Mouse (Mus musculus) myocyte (in vitro differentiated cells): ENCODE results near the gene Tbc1d30. TPM values are rescaled to one million over a fixed set of nuclear protein-coding genes. Genes with fewer than 3 reads are reported as not detected.

Experiments used
- H3K27me3 ChIP-seq: one replicate; pipeline ENCODE4 v1.6.1; 2011; ENCODE audit not compliant: control insufficient read depth, insufficient read depth, insufficient read length
- H3K36me3 ChIP-seq: one replicate; pipeline ENCODE4 v1.6.1; 2011; ENCODE audit not compliant: control insufficient read depth, insufficient read depth
- H3K4me2 ChIP-seq: one replicate; pipeline ENCODE4 v1.6.1; 2011; ENCODE audit warnings: low read depth, control low read depth
- H3K4me3 ChIP-seq: one replicate; pipeline ENCODE4 v1.5.1; 2011; ENCODE audit warnings: mild to moderate bottlenecking, control low read depth, moderate library complexity
- H3K79me2 ChIP-seq: one replicate; pipeline ENCODE4 v1.6.1; 2011; ENCODE audit not compliant: control insufficient read depth, insufficient read depth
- H3ac ChIP-seq: one replicate; pipeline ENCODE4 v1.6.1; 2011; ENCODE audit not compliant: control insufficient read depth, insufficient read length
- CEBPB ChIP-seq: IDR thresholded peaks from 2 replicates; pipeline ENCODE4 v1.6.1; 2011; ENCODE audit warnings: mild to moderate bottlenecking, moderate library complexity; ENCODE audit not compliant: poor library complexity, insufficient read depth, severe bottlenecking
- E2F4 ChIP-seq: IDR thresholded peaks from one replicate; pipeline ENCODE4 v1.6.1; 2011; ENCODE audit warnings: mild to moderate bottlenecking, control low read depth, moderate library complexity; ENCODE audit not compliant: insufficient read depth
- MAX ChIP-seq: IDR thresholded peaks from one replicate; pipeline ENCODE4 v1.6.1; 2011; ENCODE audit warnings: low read depth, mild to moderate bottlenecking, control low read depth
- MYOD1 ChIP-seq, 3 experiments: IDR thresholded peaks; one replicate each; pipeline ENCODE4 v1.6.1; 2011; ENCODE audit warnings: control low read depth in 2 of 3, low read depth in 2 of 3, mild to moderate bottlenecking in 2 of 3, moderate library complexity in 1 of 3; ENCODE audit not compliant: insufficient read length in 2 of 3, control insufficient read depth in 1 of 3
- MYOG ChIP-seq, 3 experiments: IDR thresholded peaks; one replicate each; pipeline ENCODE4 v1.6.1; 2011; ENCODE audit warnings: control low read depth in 2 of 3, low read depth in 2 of 3, mild to moderate bottlenecking in 2 of 3; ENCODE audit not compliant: insufficient read length in 2 of 3, control insufficient read depth in 1 of 3, insufficient read depth in 1 of 3
- POLR2A ChIP-seq: IDR thresholded peaks from one replicate; pipeline ENCODE4 v1.6.1; 2011; ENCODE audit warnings: low read depth, mild to moderate bottlenecking, control low read depth, moderate library complexity; ENCODE audit not compliant: insufficient read length
- POLR2AphosphoS2 ChIP-seq: IDR thresholded peaks from one replicate; pipeline ENCODE4 v1.6.1; 2011; ENCODE audit warnings: low read depth, control low read depth; ENCODE audit not compliant: insufficient read length
- REST ChIP-seq: IDR thresholded peaks from one replicate; pipeline ENCODE4 v1.6.1; 2011; ENCODE audit warnings: mild to moderate bottlenecking, control low read depth, moderate library complexity; ENCODE audit not compliant: insufficient read depth, insufficient read length
- SRF ChIP-seq: IDR thresholded peaks from one replicate; pipeline ENCODE4 v1.6.1; 2011; ENCODE audit warnings: low read depth; ENCODE audit not compliant: control insufficient read depth, insufficient read length
- TCF12 ChIP-seq: IDR thresholded peaks from one replicate; pipeline ENCODE4 v1.6.1; 2011; ENCODE audit warnings: mild to moderate bottlenecking, control low read depth; ENCODE audit not compliant: poor library complexity, insufficient read depth, severe bottlenecking
- TCF3 ChIP-seq: IDR thresholded peaks from one replicate; pipeline ENCODE4 v1.6.1; 2011; ENCODE audit warnings: low read depth, control low read depth; ENCODE audit not compliant: insufficient read length
- USF1 ChIP-seq: IDR thresholded peaks from one replicate; pipeline ENCODE4 v1.6.1; 2011; ENCODE audit warnings: low read depth, mild to moderate bottlenecking, control low read depth, moderate library complexity
- polyA plus RNA-seq: library from polyadenylated mRNA; unstranded; fragments of >200 nt; fragmentation: generic; extraction: Trizol; gene quantifications from one replicate; pipeline ENCODE4 v1.2.1, GENCODE M21; 2012; ENCODE audit warnings: missing spikeins

The Tbc1d30 gene
- polyA plus RNA-seq, 1 experiment = not detected

DNA sequence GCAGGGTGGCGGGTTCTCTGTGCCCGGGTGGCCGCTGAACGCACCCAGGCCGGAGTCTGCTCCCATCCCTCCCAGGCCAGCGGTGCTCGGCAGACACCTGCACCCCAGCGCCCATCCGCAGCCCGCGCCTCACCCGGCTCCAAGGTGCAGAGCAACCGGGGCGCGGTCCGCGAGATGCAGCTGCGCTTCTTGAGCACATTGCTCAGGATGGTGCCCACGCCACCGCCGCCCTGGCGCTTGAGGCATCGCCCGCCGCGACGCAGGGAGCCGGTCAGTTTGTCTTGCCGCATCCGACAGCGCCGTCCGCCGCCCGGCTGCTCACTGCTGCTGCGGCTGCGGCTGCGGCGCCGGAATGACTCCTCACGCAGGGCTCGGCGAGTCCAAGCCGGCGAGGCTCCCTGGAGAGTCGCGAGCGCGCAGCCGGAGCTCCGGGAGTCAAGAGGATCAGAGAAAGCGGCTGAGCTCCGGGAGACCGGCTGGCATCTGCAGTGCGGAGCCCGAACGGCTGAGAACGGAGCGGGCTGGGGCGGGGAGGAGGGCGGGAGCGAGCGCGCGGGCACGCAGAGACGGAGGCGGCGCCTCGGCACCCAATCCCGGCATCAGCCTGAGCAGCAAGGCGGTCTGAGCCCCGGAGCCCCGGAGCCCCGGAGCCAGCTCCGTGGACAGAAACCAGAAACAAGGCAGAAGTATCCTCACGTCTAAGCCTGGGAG is 40.4 kb downstream of the Tbc1d30 start:
- Histone ChIP-seq H3K36me3 (no peaks in the 10 kb centered on the region), H3K27me3 (peaks cover 20% of the 10 kb centered on the region), H3K4me2 (no peak overlapping the region), H3K4me3 (no peak overlapping the region), H3K79me2 (no peaks in the 10 kb centered on the region), H3ac (no peak overlapping the region)
- TF ChIP-seq MYOG (IDR thresholded peaks at IDR 0.05; ENCODE audit: control insufficient read depth in 1 of 3, insufficient read depth in 1 of 3, insufficient read length in 2 of 3, low read depth in 2 of 3) (peak in 1 of 3 experiments; percentile 1), SRF (no peak), TCF12 (no peak), TCF3 (no peak)

DNA sequence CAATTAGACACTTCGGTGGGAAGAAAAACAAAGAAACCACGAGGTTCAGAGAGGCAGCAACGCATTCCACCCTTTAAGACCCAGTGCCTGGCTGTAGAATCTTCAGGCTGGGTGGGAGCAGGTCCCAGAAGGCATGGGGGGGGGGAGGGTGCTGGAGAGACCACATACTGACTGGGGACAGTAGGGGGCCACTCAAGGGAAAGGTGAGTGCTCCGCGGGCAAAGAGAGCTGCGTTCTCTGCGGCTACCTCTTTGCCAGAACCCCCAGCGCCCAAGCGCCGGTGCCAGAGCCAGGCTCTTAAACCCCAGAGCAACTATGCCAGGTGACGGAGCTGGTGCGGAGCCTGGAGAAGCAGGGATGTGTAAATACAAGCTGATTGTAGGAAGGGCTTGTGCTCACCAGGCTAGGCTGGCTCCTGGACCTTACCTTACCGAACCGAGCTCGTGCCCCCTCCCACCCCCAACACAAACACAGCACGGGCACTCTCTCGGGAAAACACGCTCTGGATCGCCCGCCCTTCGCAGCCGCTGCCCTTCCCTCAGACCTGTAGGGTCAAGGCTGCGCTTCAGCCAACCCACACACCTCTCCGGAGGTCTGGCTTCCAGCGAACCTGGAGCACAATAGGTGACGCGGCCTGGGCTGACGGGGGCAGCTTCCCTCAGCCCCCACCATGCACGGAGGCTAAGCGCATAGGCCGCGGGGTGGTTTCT is 41.1 kb downstream of the Tbc1d30 start:
- Histone ChIP-seq H3K79me2 (no peaks in the 10 kb centered on the region), H3K4me3 (no peak overlapping the region), H3K36me3 (no peaks in the 10 kb centered on the region), H3K4me2 (peak overlapping the region; percentile 6), H3ac (no peak overlapping the region), H3K27me3 (peaks cover 20% of the 10 kb centered on the region)
- TF ChIP-seq TCF3 = no peak
- TF ChIP-seq POLR2AphosphoS2 = no peak
- TF ChIP-seq USF1 = no peak
- no peak for TF ChIP-seq E2F4
- no peak for TF ChIP-seq CEBPB
- TF ChIP-seq POLR2A = no peak
- TF ChIP-seq REST = no peak
- TF ChIP-seq TCF12 = no peak
- no peak for TF ChIP-seq MYOD1 (IDR thresholded peaks at IDR 0.05; ENCODE audit: control insufficient read depth in 1 of 3, insufficient read length in 2 of 3, low read depth in 2 of 3)
- no peak for TF ChIP-seq MYOG (IDR thresholded peaks at IDR 0.05; ENCODE audit: control insufficient read depth in 1 of 3, insufficient read depth in 1 of 3, insufficient read length in 2 of 3, low read depth in 2 of 3)
- TF ChIP-seq MAX = no peak
- TF ChIP-seq SRF = no peak

DNA sequence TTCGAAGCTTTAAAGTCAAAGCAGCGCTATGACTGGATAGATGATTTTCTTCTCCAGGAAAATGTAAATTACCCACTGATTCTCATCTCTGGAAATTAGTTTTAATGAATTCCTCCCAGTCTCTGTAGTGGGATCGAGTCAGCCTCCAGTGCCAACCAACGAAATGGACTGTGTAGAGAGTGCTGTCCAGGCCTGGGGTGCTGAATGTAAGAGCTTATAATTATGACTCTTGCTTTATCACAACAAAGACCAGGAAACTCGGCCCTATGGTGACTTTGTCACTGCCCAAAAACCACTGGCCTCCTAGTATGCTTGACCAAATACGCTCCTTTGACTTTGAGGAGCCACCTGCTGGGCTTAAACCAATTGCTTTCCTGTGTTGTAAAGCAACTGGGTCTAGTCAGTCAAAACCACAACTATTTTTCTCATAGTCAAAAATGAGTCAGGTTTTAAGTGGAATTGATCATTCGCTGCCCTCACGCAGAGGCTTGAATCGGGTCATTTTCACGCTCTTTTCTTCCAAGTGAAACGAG is 41.9 kb downstream of the Tbc1d30 start:
- Histone ChIP-seq H3ac (no peak overlapping the region), H3K36me3 (no peaks in the 10 kb centered on the region), H3K79me2 (no peaks in the 10 kb centered on the region), H3K27me3 (peaks cover 20% of the 10 kb centered on the region), H3K4me3 (no peak overlapping the region), H3K4me2 (peak overlapping the region; percentile 6)
- TF ChIP-seq TCF12 (no peak), REST (peak; percentile 82), USF1 (no peak)

DNA sequence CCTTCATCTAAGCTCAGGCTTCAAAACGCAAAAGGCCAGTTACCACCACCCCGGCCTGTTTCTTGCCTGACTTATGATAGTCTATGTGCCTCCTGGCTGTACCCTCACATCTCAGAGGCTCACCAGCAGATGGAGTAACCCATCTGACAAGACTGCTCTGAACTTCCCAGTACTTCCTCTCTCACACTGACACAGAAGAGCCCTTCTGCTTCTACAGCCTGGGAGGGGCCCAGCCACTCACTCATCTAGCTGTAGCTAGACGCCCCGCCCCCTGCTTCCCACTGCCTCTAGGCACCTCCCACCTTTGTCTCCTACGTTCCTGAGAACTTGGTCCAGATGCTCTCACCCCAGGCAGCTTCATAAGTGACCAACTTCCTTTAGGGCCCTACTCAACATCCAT is 45.6 kb downstream of the Tbc1d30 start:
- Histone ChIP-seq H3K4me3 (no peak overlapping the region), H3ac (no peak overlapping the region), H3K27me3 (peaks cover 7% of the 10 kb centered on the region), H3K36me3 (no peaks in the 10 kb centered on the region), H3K4me2 (no peak overlapping the region), H3K79me2 (no peaks in the 10 kb centered on the region)
- TF ChIP-seq E2F4 (no peak), MYOD1 (IDR thresholded peaks at IDR 0.05; ENCODE audit: control insufficient read depth in 1 of 3, insufficient read length in 2 of 3, low read depth in 2 of 3) (no peak), TCF12 (no peak), TCF3 (no peak), CEBPB (no peak), SRF (no peak), USF1 (no peak), MAX (no peak), POLR2A (no peak), POLR2AphosphoS2 (no peak), REST (no peak), MYOG (IDR thresholded peaks at IDR 0.05; ENCODE audit: control insufficient read depth in 1 of 3, insufficient read depth in 1 of 3, insufficient read length in 2 of 3, low read depth in 2 of 3) (no peak)

DNA sequence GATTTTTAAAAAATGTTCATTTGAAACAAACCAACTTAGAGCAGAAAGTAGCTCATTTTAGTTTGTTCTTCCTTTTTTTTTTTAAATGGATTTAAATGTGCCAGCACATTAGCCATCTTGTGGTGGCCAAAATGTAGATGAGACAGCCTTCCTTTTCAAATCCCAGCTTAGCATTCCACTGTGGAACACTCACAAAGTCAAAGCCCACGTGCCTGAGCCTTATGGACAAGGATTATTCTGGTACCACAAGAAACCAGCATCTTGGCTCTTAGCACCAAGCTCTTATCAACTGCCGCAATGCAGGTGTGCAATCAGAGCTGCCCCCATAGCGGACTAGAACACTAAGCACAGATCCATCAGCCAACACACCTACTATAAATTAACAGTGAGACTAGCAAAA is 47.5 kb downstream of the Tbc1d30 start:
- no peak overlapping the region for H3ac ChIP-seq

More for the DNA sequence above, 47.5 kb downstream of the Tbc1d30 start:
- Histone ChIP-seq H3K4me2 (no peak overlapping the region), H3K79me2 (no peaks in the 10 kb centered on the region), H3K27me3 (peaks cover 5% of the 10 kb centered on the region), H3K36me3 (no peaks in the 10 kb centered on the region), H3K4me3 (no peak overlapping the region)
- TF ChIP-seq POLR2AphosphoS2 (no peak), MYOG (IDR thresholded peaks at IDR 0.05; ENCODE audit: control insufficient read depth in 1 of 3, insufficient read depth in 1 of 3, insufficient read length in 2 of 3, low read depth in 2 of 3) (no peak), USF1 (no peak), CEBPB (no peak), REST (no peak), TCF12 (no peak), SRF (no peak)
